ENCODE assay signal across 8 mouse cellular contexts in the genomic region with DNA sequence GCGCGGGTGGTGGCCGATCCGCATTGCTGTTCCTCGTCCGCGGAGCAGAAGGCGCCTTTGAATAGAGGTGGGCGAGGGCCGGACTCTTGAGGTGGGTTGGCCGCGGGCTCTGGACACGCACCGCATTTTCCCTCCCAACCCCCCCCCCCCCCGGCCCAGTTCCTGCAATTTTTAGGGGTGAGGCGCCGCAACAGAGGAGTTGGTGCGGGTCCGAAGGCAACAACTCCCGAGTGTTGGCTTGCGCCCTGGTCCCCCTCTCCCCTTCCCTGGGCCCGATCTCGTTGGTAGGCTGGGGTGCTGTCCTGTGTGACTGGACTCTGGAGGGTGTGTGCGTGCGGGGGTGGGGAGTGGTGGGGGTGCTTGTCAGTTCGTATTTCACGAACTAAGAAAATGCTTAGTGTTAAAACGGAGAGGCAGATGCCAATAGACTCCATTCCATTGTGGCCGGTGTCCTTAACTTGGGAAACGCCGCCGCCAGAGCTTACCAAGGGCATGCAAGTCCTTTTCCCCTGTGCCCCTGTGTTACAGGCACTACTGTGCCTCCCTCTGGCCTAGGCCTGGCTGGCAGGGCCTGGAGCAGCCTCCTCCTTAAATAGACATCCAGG. TPM values are rescaled to one million over a fixed set of nuclear protein-coding genes. Genes with fewer than 3 reads are reported as not detected.
DNase-seq lines count a peak whose midpoint lies in the region; ATAC-seq and TF ChIP-seq lines count a peak whose summit lies in the region.

No protein-coding gene starts in this region.

- DNase-seq in layer of hippocampus, adult 2 months (ENCODE audit: low spot score in 2 of 2), result no peak
- no peak for DNase-seq in layer of hippocampus, adult 8-10 months (ENCODE audit: low spot score in 2 of 2)
- DNase-seq in cerebellum, adult 9-10 months, result peak; percentile 50
- peak; percentile 29 to 46 for DNase-seq in frontal cortex, postnatal 36 days (ENCODE audit: low spot score in 2 of 2)
- peak; percentile 50 for DNase-seq in hindbrain, embryonic 14.5 days (ENCODE audit: low spot score)
- peak; percentile 72 for DNase-seq in midbrain, embryonic 14.5 days

- peak overlapping the region; percentile 86 for H3K4me3 ChIP-seq in layer of hippocampus, adult 2 months
- H3K4me3 ChIP-seq in hindbrain, embryonic 14.5 days (replicated peaks; ENCODE audit: low read length), result peak overlapping the region; percentile 100
- peak overlapping the region; percentile 98 for H3K4me3 ChIP-seq in limb, embryonic 12.5 days (replicated peaks)
- peak overlapping the region; percentile 96 for H3K4me3 ChIP-seq in midbrain, embryonic 14.5 days (replicated peaks; ENCODE audit: low read depth, low read length)
- H3K4me3 ChIP-seq in stomach, embryonic 16.5 days (replicated peaks; ENCODE audit: low read length), result peak overlapping the region; percentile 99

- peak; percentile 51; the same call in 1 of the 2 replicates for ATAC-seq in hindbrain, embryonic 14.5 days (ENCODE audit: low FRiP score)
- ATAC-seq in limb, embryonic 12.5 days (ENCODE audit: insufficient number of reproducible peaks, insufficient read depth, low FRiP score, low TSS enrichment, low read depth), result no peak
- ATAC-seq in midbrain, embryonic 14.5 days (ENCODE audit: low FRiP score, low TSS enrichment), result 0 out of 2 replicates have a peak, but pooled peaks have one; percentile 12
- peak; percentile 46 for ATAC-seq in stomach, embryonic 16.5 days (ENCODE audit: insufficient read depth, low FRiP score)

- under 1% methylated on average over 30 of the region's 32 CpGs for WGBS in hindbrain, embryonic 14.5 days
- WGBS in limb, embryonic 12.5 days, result 1% methylated on average over 32 of the region's 32 CpGs
- WGBS in midbrain, embryonic 14.5 days, result 1% methylated on average over 32 of the region's 32 CpGs
- WGBS in stomach, embryonic 16.5 days, result under 1% methylated on average over 32 of the region's 32 CpGs

- H3K4me2 ChIP-seq in hindbrain, embryonic 14.5 days (replicated peaks), result peak overlapping the region; percentile 93
- peak overlapping the region; percentile 86 for H3K4me2 ChIP-seq in limb, embryonic 12.5 days
- H3K4me2 ChIP-seq in midbrain, embryonic 14.5 days (ENCODE audit: low read length), result peak overlapping the region; percentile 82
- H3K4me2 ChIP-seq in stomach, embryonic 16.5 days (ENCODE audit: low read depth, low read length), result peak overlapping the region; percentile 73

- no peaks in the 10 kb centered on the region for H3K36me3 ChIP-seq in hindbrain, embryonic 14.5 days (replicated peaks; ENCODE audit: control insufficient read depth, insufficient read depth)
- H3K36me3 ChIP-seq in limb, embryonic 12.5 days, result peaks cover 19% of the 10 kb centered on the region
- H3K36me3 ChIP-seq in midbrain, embryonic 14.5 days (ENCODE audit: control insufficient read depth, insufficient read depth, low read length), result no peaks in the 10 kb centered on the region
- no peaks in the 10 kb centered on the region for H3K36me3 ChIP-seq in stomach, embryonic 16.5 days (ENCODE audit: control insufficient read depth, insufficient read depth, low read length)

- H3K4me1 ChIP-seq in hindbrain, embryonic 14.5 days (replicated peaks; ENCODE audit: control insufficient read depth, insufficient read depth, low read length), result peaks cover 22% of the 10 kb centered on the region
- H3K4me1 ChIP-seq in limb, embryonic 12.5 days (replicated peaks), result peaks cover 36% of the 10 kb centered on the region
- H3K4me1 ChIP-seq in midbrain, embryonic 14.5 days (ENCODE audit: control insufficient read depth, insufficient read depth, low read length), result peaks cover 27% of the 10 kb centered on the region
- peaks cover 24% of the 10 kb centered on the region for H3K4me1 ChIP-seq in stomach, embryonic 16.5 days (ENCODE audit: control insufficient read depth, insufficient read depth, low read length)

- no peaks in the 10 kb centered on the region for H3K27me3 ChIP-seq in hindbrain, embryonic 14.5 days (ENCODE audit: control insufficient read depth, insufficient read depth, low read length)
- H3K27me3 ChIP-seq in limb, embryonic 12.5 days, result no peaks in the 10 kb centered on the region
- no peaks in the 10 kb centered on the region for H3K27me3 ChIP-seq in midbrain, embryonic 14.5 days (ENCODE audit: control insufficient read depth, insufficient read depth, low read length)
- no peaks in the 10 kb centered on the region for H3K27me3 ChIP-seq in stomach, embryonic 16.5 days (ENCODE audit: control insufficient read depth, insufficient read depth, low read length)

- no peaks in the 10 kb centered on the region for H3K9me3 ChIP-seq in hindbrain, embryonic 14.5 days (ENCODE audit: control insufficient read depth, low read length)
- H3K9me3 ChIP-seq in limb, embryonic 12.5 days, result no peaks in the 10 kb centered on the region
- H3K9me3 ChIP-seq in midbrain, embryonic 14.5 days (ENCODE audit: control insufficient read depth, low read length), result no peaks in the 10 kb centered on the region
- no peaks in the 10 kb centered on the region for H3K9me3 ChIP-seq in stomach, embryonic 16.5 days (replicated peaks; ENCODE audit: control insufficient read depth, low read length)

- peak overlapping the region; percentile 97 for H3K9ac ChIP-seq in hindbrain, embryonic 14.5 days
- peak overlapping the region; percentile 96 for H3K9ac ChIP-seq in limb, embryonic 12.5 days (replicated peaks)
- peak overlapping the region; percentile 98 for H3K9ac ChIP-seq in midbrain, embryonic 14.5 days (replicated peaks; ENCODE audit: low read length)
- peak overlapping the region; percentile 98 for H3K9ac ChIP-seq in stomach, embryonic 16.5 days (ENCODE audit: low read length)

- TF ChIP-seq CTCF in layer of hippocampus, adult 2 months (conservative IDR thresholded peaks at IDR 0.05), result peak; percentile 25

- H3K27ac ChIP-seq in layer of hippocampus, adult 2 months, result peak overlapping the region; percentile 97
- H3K27ac ChIP-seq in hindbrain, embryonic 14.5 days, result peak overlapping the region; percentile 97
- H3K27ac ChIP-seq in limb, embryonic 12.5 days, result peak overlapping the region; percentile 94
- peak overlapping the region; percentile 98 for H3K27ac ChIP-seq in midbrain, embryonic 14.5 days (replicated peaks; ENCODE audit: low read depth, low read length)
- peak overlapping the region; percentile 95 for H3K27ac ChIP-seq in stomach, embryonic 16.5 days (ENCODE audit: low read length)

RNA-seq across cellular contexts. Expression of a gene that starts 1.9 kb away (rescaled TPM):
- total RNA-seq in layer of hippocampus, adult 2 months (2021), result 100 to 1,000 TPM; 216 to 227 TPM
- total RNA-seq in layer of hippocampus, adult 8-10 months (2022), result 100 to 1,000 TPM; 190 to 238 (median 231) TPM
- 81.6 and 90.5 TPM in 2 replicates for polyA plus RNA-seq in hindbrain, embryonic 14.5 days (2014; fragmentation: Nextera tagmentation; extraction: Ambion mirVana)
- 59.8 and 79.2 TPM in 2 replicates for polyA plus RNA-seq in limb, embryonic 12.5 days (2016; fragmentation: Nextera tagmentation; extraction: Ambion mirVana)
- polyA plus RNA-seq in midbrain, embryonic 14.5 days (2014; fragmentation: Nextera tagmentation; extraction: Ambion mirVana), result 85.3 and 92.2 TPM in 2 replicates
- 33.1 and 36.6 TPM in 2 replicates for polyA plus RNA-seq in stomach, embryonic 16.5 days (2015; fragmentation: Nextera tagmentation; extraction: Ambion mirVana)

RNA-seq across cellular contexts. Expression of a gene that starts 52.7 kb away (rescaled TPM):
- total RNA-seq in layer of hippocampus, adult 2 months (2021), result 10 to 100 TPM; 67.8 to 68.4 TPM
- 10 to 100 TPM; 64.3 to 67.7 (median 67.4) TPM for total RNA-seq in layer of hippocampus, adult 8-10 months (2022)
- polyA plus RNA-seq in hindbrain, embryonic 14.5 days (2014; fragmentation: Nextera tagmentation; extraction: Ambion mirVana), result 41.5 and 47.3 TPM in 2 replicates
- 47.1 and 48.3 TPM in 2 replicates for polyA plus RNA-seq in limb, embryonic 12.5 days (2016; fragmentation: Nextera tagmentation; extraction: Ambion mirVana)
- 39.1 and 47.6 TPM in 2 replicates for polyA plus RNA-seq in midbrain, embryonic 14.5 days (2014; fragmentation: Nextera tagmentation; extraction: Ambion mirVana)
- polyA plus RNA-seq in stomach, embryonic 16.5 days (2015; fragmentation: Nextera tagmentation; extraction: Ambion mirVana), result 29.5 and 34.5 TPM in 2 replicates

RNA-seq across cellular contexts. Expression of a gene that starts 52.7 kb away (rescaled TPM):
- 1 to 10 TPM; 4.2 to 4.3 TPM for total RNA-seq in layer of hippocampus, adult 2 months (2021)
- total RNA-seq in layer of hippocampus, adult 8-10 months (2022), result 1 to 10 TPM; 4.5 to 6.8 (median 5.2) TPM
- 1.7 and 2.2 TPM in 2 replicates for polyA plus RNA-seq in hindbrain, embryonic 14.5 days (2014; fragmentation: Nextera tagmentation; extraction: Ambion mirVana)
- 1.8 and 2.6 TPM in 2 replicates for polyA plus RNA-seq in limb, embryonic 12.5 days (2016; fragmentation: Nextera tagmentation; extraction: Ambion mirVana)
- 1.4 and 2.4 TPM in 2 replicates for polyA plus RNA-seq in midbrain, embryonic 14.5 days (2014; fragmentation: Nextera tagmentation; extraction: Ambion mirVana)
- 3.5 and 5.6 TPM in 2 replicates for polyA plus RNA-seq in stomach, embryonic 16.5 days (2015; fragmentation: Nextera tagmentation; extraction: Ambion mirVana)

Comparison
In these comparisons a context has a peak if more than half of its experiments do, and no peak if none do; other contexts are left out.
1. DNase-seq: peak in cerebellum, adult 9-10 months (single experiment), frontal cortex, postnatal 36 days (2 of 2), hindbrain, embryonic 14.5 days (single experiment) and midbrain, embryonic 14.5 days (single experiment); none in layer of hippocampus, adult 2 months (0 of 2) and layer of hippocampus, adult 8-10 months (0 of 2).
2. Peak in every context shown above with its lines, with median percentiles within 50 percentile points of each other: H3K27ac ChIP-seq, H3K4me3 ChIP-seq, H3K4me2 ChIP-seq and H3K9ac ChIP-seq.